Mouse (Mus musculus) spleen, postnatal 36 days (tissue): ENCODE results near the gene Ggnbp2.

Source experiments
- DNase-seq, 2 experiments: peaks; one replicate each; pipeline ENCODE4 v3.0.0; 2022; ENCODE audit warnings: low spot score in 2 of 2, mixed read lengths in 1 of 2

Ggnbp2 gene

GRCm38 (mm10) chr11:84870337-84871043, at the start of gene Ggnbp2:
Gene Ggnbp2 (minus strand): TSS chr11:84870817.
- DNase-seq = peak; percentile 95 to 96

DNA sequence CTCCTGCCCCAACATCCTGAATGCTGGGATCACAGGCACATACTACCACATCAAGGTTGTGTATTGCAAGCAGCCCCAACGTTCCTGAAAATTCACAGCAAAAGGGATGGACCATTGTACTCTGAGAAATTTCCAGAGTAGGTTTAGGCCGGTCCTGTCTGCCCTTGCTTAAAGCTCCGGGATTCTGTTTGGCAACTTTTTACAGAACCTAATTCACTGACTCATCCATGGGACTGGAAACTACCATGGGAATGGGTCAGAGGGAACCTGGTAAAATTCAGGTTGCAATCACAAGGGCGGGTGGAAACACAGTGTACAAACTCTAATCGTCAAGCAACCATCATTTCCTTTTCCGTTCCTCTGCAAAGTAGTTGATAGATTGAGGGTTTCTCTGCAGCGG, 49.3 kb upstream of the Ggnbp2 start:
- DNase-seq = no peak

GRCm38 (mm10) chr11:84919276-84919675, 48.7 kb upstream of the Ggnbp2 start:
- peak; percentile 26 to 48 for DNase-seq

DNA sequence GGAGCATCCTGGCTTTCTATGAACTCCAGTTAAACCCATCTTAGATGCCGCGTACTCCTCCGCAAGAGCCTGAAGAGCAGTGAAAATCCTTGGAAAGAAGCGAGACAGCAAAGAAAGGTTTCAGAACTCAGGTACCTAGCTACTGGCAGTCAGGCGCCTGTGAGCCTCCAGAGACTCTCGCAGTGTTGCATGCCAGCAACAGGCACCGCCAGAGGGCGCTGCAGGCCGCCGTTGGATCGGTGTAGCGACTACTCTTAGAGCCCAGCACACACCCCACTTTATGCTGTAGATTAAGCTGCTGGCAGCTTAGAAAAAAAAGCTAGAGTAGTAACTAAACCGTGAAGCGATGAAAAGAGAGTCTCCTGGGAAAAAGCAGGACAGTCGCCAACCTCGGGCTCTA, 47.8 kb upstream of the Ggnbp2 start:
- DNase-seq = peak; percentile 67 to 77

DNA sequence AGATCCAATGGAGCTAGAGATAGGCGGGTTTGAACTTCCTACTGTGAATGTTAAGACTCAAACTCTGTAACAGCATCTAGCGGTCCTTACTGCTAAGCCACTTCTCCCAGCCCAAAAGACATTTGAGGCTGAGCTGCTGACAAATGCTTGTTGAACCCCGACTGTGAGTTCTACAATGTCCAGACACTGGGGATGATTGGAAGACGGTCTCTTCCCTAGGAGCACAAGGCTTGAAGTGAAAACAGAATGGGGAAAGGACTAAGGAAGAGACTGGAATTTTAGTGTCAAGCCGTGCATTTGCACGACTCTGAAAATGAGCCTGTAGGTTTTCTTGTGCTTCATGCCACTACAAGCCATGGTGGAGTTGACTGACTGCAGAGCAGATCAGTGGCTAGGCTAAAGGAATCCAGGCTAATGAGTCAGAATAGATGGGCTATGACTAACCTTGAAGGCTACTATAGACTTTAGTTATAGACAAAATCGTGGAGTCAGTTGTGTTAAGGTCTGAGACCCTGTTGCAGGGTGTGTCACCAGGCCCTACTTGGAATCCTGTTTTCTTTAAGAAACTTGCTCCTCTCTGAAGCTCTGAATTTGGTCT, 46.2 kb upstream of the Ggnbp2 start:
- DNase-seq = no peak

GRCm38 (mm10) chr11:84916053-84916702, 45.6 kb upstream of the Ggnbp2 start, which contains the start of gene Znhit3:
Gene Znhit3 (minus strand): TSS chr11:84916366.
- DNase-seq = peak; percentile 80 to 85

DNA sequence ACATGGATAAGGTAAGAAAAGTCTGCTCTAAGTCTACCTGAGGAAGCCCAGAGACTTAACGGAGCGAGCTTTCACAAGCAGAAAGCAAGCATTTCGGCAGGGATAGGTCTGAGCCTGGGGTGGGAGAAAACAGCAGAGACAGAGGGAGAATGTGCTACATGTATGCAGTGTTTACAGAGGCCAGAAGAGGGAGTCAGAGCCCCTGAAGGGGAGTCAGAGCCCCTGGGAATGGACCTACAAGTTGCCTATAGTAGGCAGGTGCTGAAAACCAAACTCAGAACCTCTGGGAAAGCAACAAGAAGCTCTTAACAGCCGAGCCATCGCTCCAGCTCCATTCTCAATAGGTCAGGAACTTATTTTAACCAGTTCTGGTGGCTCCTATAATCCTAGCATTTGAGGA, 44.1 kb upstream of the Ggnbp2 start:
- DNase-seq = no peak

GRCm38 (mm10) chr11:84910411-84910810, 39.8 kb upstream of the Ggnbp2 start:
- no peak for DNase-seq

GRCm38 (mm10) chr11:84908480-84908879, 37.9 kb upstream of the Ggnbp2 start:
- no peak for DNase-seq

GRCm38 (mm10) chr11:84907081-84907480, 36.5 kb upstream of the Ggnbp2 start:
- DNase-seq = no peak

DNA sequence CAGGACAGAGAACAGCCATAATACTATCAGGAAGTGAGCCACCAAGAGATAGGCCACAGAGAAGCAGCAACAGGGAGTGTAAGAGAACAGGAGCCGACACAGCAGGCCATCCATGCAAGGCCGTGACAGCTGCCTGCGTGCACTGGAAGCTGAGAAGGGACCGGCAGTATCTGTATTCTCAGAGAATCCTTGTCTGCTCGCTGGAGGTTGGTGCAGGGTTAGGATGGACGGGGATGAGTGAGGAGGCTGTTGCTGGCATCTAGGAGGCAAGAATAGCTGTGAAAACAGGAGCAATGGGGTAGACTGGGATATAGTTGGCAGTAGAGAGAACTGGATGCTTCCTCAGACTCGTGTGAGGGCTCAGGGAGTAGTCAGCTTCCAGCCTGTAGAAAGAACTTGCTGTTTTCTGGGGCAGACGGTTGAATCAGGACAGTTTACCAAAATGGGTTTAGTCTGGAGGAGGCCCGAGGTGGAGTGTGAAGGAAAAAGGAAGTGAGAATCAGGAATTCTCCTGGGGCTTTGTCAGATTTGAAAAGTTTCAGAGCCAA, 34.1 kb upstream of the Ggnbp2 start:
- no peak for DNase-seq

- DNase-seq = no peak
Measured at GRCm38 (mm10) chr11:84893113-84893512, 22.5 kb upstream of the Ggnbp2 start.

GRCm38 (mm10) chr11:84891705-84892104, 21.1 kb upstream of the Ggnbp2 start:
- no peak for DNase-seq

GRCm38 (mm10) chr11:84889492-84889891, 18.9 kb upstream of the Ggnbp2 start:
- DNase-seq = no peak

- no peak for DNase-seq
Measured at GRCm38 (mm10) chr11:84888025-84888424, 17.4 kb upstream of the Ggnbp2 start.

- no peak for DNase-seq
Measured at GRCm38 (mm10) chr11:84886767-84887511, 16.3 kb upstream of the Ggnbp2 start.

GRCm38 (mm10) chr11:84886236-84886635, 15.6 kb upstream of the Ggnbp2 start:
- no peak for DNase-seq

GRCm38 (mm10) chr11:84885238-84885637, 14.6 kb upstream of the Ggnbp2 start:
- DNase-seq = no peak

GRCm38 (mm10) chr11:84882346-84882745, 11.7 kb upstream of the Ggnbp2 start:
- no peak for DNase-seq

DNA sequence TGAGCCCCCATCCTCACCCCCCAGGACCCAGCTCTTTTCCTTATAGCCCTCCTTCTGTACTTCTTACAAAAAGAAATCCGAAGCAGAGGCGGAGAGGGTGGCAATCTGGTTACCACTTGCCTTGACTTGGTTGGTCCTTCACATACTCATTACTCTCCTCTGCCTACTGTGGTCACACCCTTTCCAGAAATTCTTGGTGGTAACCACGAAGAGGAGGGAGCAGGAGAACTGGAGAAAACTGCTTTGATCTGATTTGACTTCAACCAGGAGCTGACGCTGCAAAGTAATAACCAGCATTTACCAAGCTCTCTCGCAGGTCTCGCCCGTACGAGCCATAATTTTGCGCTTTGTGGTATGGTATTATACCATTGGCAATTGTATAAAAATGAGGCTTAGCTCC, 10.4 kb upstream of the Ggnbp2 start:
- DNase-seq = no peak

- peak; percentile 16 to 47 for DNase-seq
Measured at GRCm38 (mm10) chr11:84880465-84880961, 9.9 kb upstream of the Ggnbp2 start.
